Mouse (Mus musculus) forebrain, embryonic 13.5 days (tissue): ENCODE data around the gene Uxs1. TPM values are rescaled to one million over a fixed set of nuclear protein-coding genes. Genes with fewer than 3 reads are reported as not detected.

Experiments
- ATAC-seq: fragments of 200-750 bp; cut with Nextera tagmentation; 2 replicates; pipeline ENCODE4 v1.8.0; 2017
- H3K27ac ChIP-seq: fragments of 300-500 bp; sonication (generic); 2 replicates; pipeline ENCODE4 v1.5.1; 2015; ENCODE audit warnings: inconsistent platforms, mild to moderate bottlenecking, moderate library complexity
- H3K27me3 ChIP-seq: fragments of 300-500 bp; sonication (generic); 2 replicates; pipeline ENCODE4 v1.6.1; 2015; ENCODE audit warnings: mild to moderate bottlenecking, inconsistent platforms
- H3K36me3 ChIP-seq: fragments of 300-500 bp; sonication (generic); 2 replicates; pipeline ENCODE4 v1.6.1; 2015; ENCODE audit warnings: mild to moderate bottlenecking, inconsistent platforms; ENCODE audit not compliant: poor library complexity, severe bottlenecking
- H3K4me1 ChIP-seq: fragments of 300-500 bp; sonication (generic); 2 replicates; pipeline ENCODE4 v1.6.1; 2015; ENCODE audit warnings: inconsistent platforms
- H3K4me2 ChIP-seq: fragments of 300-500 bp; sonication (generic); 2 replicates; pipeline ENCODE4 v1.6.1; 2015; ENCODE audit warnings: inconsistent platforms, mild to moderate bottlenecking, moderate library complexity
- H3K4me3 ChIP-seq: fragments of 300-500 bp; sonication (generic); 2 replicates; pipeline ENCODE4 v1.5.1; 2015; ENCODE audit warnings: mild to moderate bottlenecking, inconsistent platforms
- H3K9ac ChIP-seq: fragments of 300-500 bp; sonication (generic); 2 replicates; pipeline ENCODE4 v1.6.1; 2015; ENCODE audit warnings: mild to moderate bottlenecking, inconsistent platforms
- H3K9me3 ChIP-seq: fragments of 300-500 bp; sonication (generic); replicated peaks from 2 replicates; pipeline ENCODE4 v1.6.1; 2016; ENCODE audit warnings: inconsistent platforms
- WGBS: fragments of 180-500 bp; shearing (Covaris S2); methylation state at CpG from one replicate; pipeline ENCODE4 v1.1.7; 2015; 5-methylcytosine and 5-hydroxymethylcytosine counted together
- polyA plus RNA-seq: library from polyadenylated mRNA; unstranded; fragments of >200 nt; fragmentation: Nextera tagmentation; extraction: Ambion mirVana; gene quantifications from 2 replicates; pipeline ENCODE4 v1.2.1, GENCODE M21; 2015

Uxs1 gene
- polyA plus RNA-seq, 1 experiment from 2014 or later = 18.1 TPM

GRCm38 (mm10) chr1:43786711-43787110 lies 40.9 kb downstream of the Uxs1 start:
- Histone ChIP-seq H3K27ac (no peak overlapping the region), H3K9ac (no peak overlapping the region), H3K36me3 (peaks cover 17% of the 10 kb centered on the region), H3K4me1 (no peaks in the 10 kb centered on the region), H3K4me2 (no peak overlapping the region), H3K4me3 (no peak overlapping the region), H3K27me3 (no peaks in the 10 kb centered on the region), H3K9me3 (no peaks in the 10 kb centered on the region)
- ATAC-seq = no peak
- WGBS = 93% methylated on average over 5 of the region's 5 CpGs

- no peak overlapping the region for H3K27ac ChIP-seq
- H3K9ac ChIP-seq = no peak overlapping the region
- no peaks in the 10 kb centered on the region for H3K27me3 ChIP-seq
- H3K4me3 ChIP-seq = no peak overlapping the region
- WGBS = 90% methylated on average over 5 of the region's 5 CpGs
- peaks cover 17% of the 10 kb centered on the region for H3K36me3 ChIP-seq
- no peaks in the 10 kb centered on the region for H3K9me3 ChIP-seq
- no peak for ATAC-seq
- H3K4me2 ChIP-seq = no peak overlapping the region
- H3K4me1 ChIP-seq = no peaks in the 10 kb centered on the region
These were observed 42.3 kb downstream of the Uxs1 start for GRCm38 (mm10) chr1:43785316-43785715.

- ATAC-seq = no peak
- WGBS = 84% methylated on average over 3 of the region's 3 CpGs
These were observed 44.4 kb downstream of the Uxs1 start for GRCm38 (mm10) chr1:43783186-43783585.

GRCm38 (mm10) chr1:43782680-43783079 lies 44.9 kb downstream of the Uxs1 start:
- Histone ChIP-seq H3K9me3 (no peaks in the 10 kb centered on the region), H3K9ac (no peak overlapping the region), H3K36me3 (peaks cover 24% of the 10 kb centered on the region), H3K4me2 (no peak overlapping the region), H3K27me3 (no peaks in the 10 kb centered on the region), H3K4me1 (no peaks in the 10 kb centered on the region), H3K27ac (no peak overlapping the region), H3K4me3 (no peak overlapping the region)
- 86% methylated on average over 3 of the region's 3 CpGs for WGBS
- ATAC-seq = no peak

More at GRCm38 (mm10) chr1:43783186-43783585, 44.4 kb downstream of the Uxs1 start:
- Histone ChIP-seq H3K9ac (no peak overlapping the region), H3K4me3 (no peak overlapping the region), H3K4me1 (no peaks in the 10 kb centered on the region), H3K4me2 (no peak overlapping the region), H3K27ac (no peak overlapping the region), H3K9me3 (no peaks in the 10 kb centered on the region), H3K36me3 (peaks cover 24% of the 10 kb centered on the region), H3K27me3 (no peaks in the 10 kb centered on the region)

GRCm38 (mm10) chr1:43781672-43782071 lies 45.9 kb downstream of the Uxs1 start:
- Histone ChIP-seq H3K4me1 (no peaks in the 10 kb centered on the region), H3K27ac (no peak overlapping the region), H3K4me2 (no peak overlapping the region), H3K9ac (no peak overlapping the region), H3K4me3 (no peak overlapping the region), H3K27me3 (no peaks in the 10 kb centered on the region), H3K9me3 (no peaks in the 10 kb centered on the region), H3K36me3 (peaks cover 23% of the 10 kb centered on the region)
- ATAC-seq = no peak
- 86% methylated on average over 3 of the region's 3 CpGs for WGBS

GRCm38 (mm10) chr1:43781195-43781594 lies 46.4 kb downstream of the Uxs1 start:
- Histone ChIP-seq H3K9me3 (no peaks in the 10 kb centered on the region), H3K27ac (no peak overlapping the region), H3K4me1 (no peaks in the 10 kb centered on the region), H3K4me2 (no peak overlapping the region), H3K36me3 (peaks cover 19% of the 10 kb centered on the region), H3K4me3 (no peak overlapping the region), H3K9ac (no peak overlapping the region), H3K27me3 (no peaks in the 10 kb centered on the region)
- no peak for ATAC-seq
- WGBS = 91% methylated on average over 2 of the region's 2 CpGs

- Histone ChIP-seq H3K36me3 (peaks cover 49% of the 10 kb centered on the region), H3K27ac (no peak overlapping the region), H3K9ac (no peak overlapping the region), H3K4me2 (no peak overlapping the region), H3K27me3 (no peaks in the 10 kb centered on the region), H3K4me1 (no peaks in the 10 kb centered on the region), H3K9me3 (no peaks in the 10 kb centered on the region), H3K4me3 (no peak overlapping the region)
- WGBS = 94% methylated on average over 3 of the region's 3 CpGs
- ATAC-seq = no peak
These were observed 51.5 kb downstream of the Uxs1 start for GRCm38 (mm10) chr1:43776106-43776505.

GRCm38 (mm10) chr1:43774126-43774525 lies 53.5 kb downstream of the Uxs1 start:
- H3K4me1 ChIP-seq = no peaks in the 10 kb centered on the region
- H3K9me3 ChIP-seq = no peaks in the 10 kb centered on the region
- peaks cover 63% of the 10 kb centered on the region for H3K36me3 ChIP-seq
- H3K27me3 ChIP-seq = no peaks in the 10 kb centered on the region
- no peak overlapping the region for H3K9ac ChIP-seq
- no peak for ATAC-seq
- no peak overlapping the region for H3K4me3 ChIP-seq
- no peak overlapping the region for H3K27ac ChIP-seq
- 91% methylated on average over 4 of the region's 4 CpGs for WGBS
- H3K4me2 ChIP-seq = no peak overlapping the region

- Histone ChIP-seq H3K9me3 (no peaks in the 10 kb centered on the region), H3K4me1 (no peaks in the 10 kb centered on the region), H3K27ac (no peak overlapping the region), H3K27me3 (no peaks in the 10 kb centered on the region), H3K36me3 (peaks cover 61% of the 10 kb centered on the region), H3K9ac (no peak overlapping the region), H3K4me3 (no peak overlapping the region), H3K4me2 (no peak overlapping the region)
- peak; percentile 33; the same call in 1 of the 2 replicates for ATAC-seq
- 95% methylated on average over 3 of the region's 3 CpGs for WGBS
These were observed 54.9 kb downstream of the Uxs1 start for GRCm38 (mm10) chr1:43772694-43773093.

GRCm38 (mm10) chr1:43770032-43770431 lies 57.6 kb downstream of the Uxs1 start:
- Histone ChIP-seq H3K36me3 (peaks cover 71% of the 10 kb centered on the region), H3K4me3 (no peak overlapping the region), H3K27ac (no peak overlapping the region), H3K4me1 (no peaks in the 10 kb centered on the region), H3K4me2 (no peak overlapping the region), H3K27me3 (no peaks in the 10 kb centered on the region), H3K9me3 (no peaks in the 10 kb centered on the region), H3K9ac (no peak overlapping the region)
- 84% methylated on average over 3 of the region's 3 CpGs for WGBS
- ATAC-seq = no peak

GRCm38 (mm10) chr1:43769348-43769747 lies 58.3 kb downstream of the Uxs1 start:
- no peak overlapping the region for H3K27ac ChIP-seq
- H3K27me3 ChIP-seq = no peaks in the 10 kb centered on the region
- no peak overlapping the region for H3K4me2 ChIP-seq
- H3K9me3 ChIP-seq = no peaks in the 10 kb centered on the region
- H3K4me3 ChIP-seq = no peak overlapping the region
- H3K9ac ChIP-seq = no peak overlapping the region
- H3K36me3 ChIP-seq = peaks cover 74% of the 10 kb centered on the region
- no peaks in the 10 kb centered on the region for H3K4me1 ChIP-seq
- no peak for ATAC-seq
- WGBS = 79% methylated on average over 1 of the region's 1 CpGs

- Histone ChIP-seq H3K4me3 (no peak overlapping the region), H3K27me3 (no peaks in the 10 kb centered on the region), H3K9me3 (no peaks in the 10 kb centered on the region), H3K36me3 (peaks cover 73% of the 10 kb centered on the region), H3K27ac (no peak overlapping the region), H3K4me1 (no peaks in the 10 kb centered on the region), H3K4me2 (no peak overlapping the region), H3K9ac (no peak overlapping the region)
- ATAC-seq = no peak
- 84% methylated on average over 4 of the region's 4 CpGs for WGBS
These were observed 59.1 kb downstream of the Uxs1 start for GRCm38 (mm10) chr1:43768385-43768990.

GRCm38 (mm10) chr1:43766328-43766727 lies 61.3 kb downstream of the Uxs1 start:
- no peak overlapping the region for H3K27ac ChIP-seq
- no peak overlapping the region for H3K4me3 ChIP-seq
- H3K9me3 ChIP-seq = no peaks in the 10 kb centered on the region
- H3K36me3 ChIP-seq = peaks cover 69% of the 10 kb centered on the region
- no peak overlapping the region for H3K9ac ChIP-seq
- H3K4me1 ChIP-seq = no peaks in the 10 kb centered on the region
- 95% methylated on average over 2 of the region's 2 CpGs for WGBS
- no peaks in the 10 kb centered on the region for H3K27me3 ChIP-seq
- H3K4me2 ChIP-seq = no peak overlapping the region
- no peak for ATAC-seq
